Mouse (Mus musculus): ENCODE measurements around the gene Prepl. TPM values are rescaled to one million over a fixed set of nuclear protein-coding genes. Genes with fewer than 3 reads are reported as not detected.

Prepl gene
- polyA plus RNA-seq, 1 experiment, result not detected

- 97% methylated on average over 3 of the region's 3 CpGs for WGBS
- H3K4me3 ChIP-seq (ENCODE audit: insufficient read depth, low read depth, low read length), result no peak overlapping the region
- no peak overlapping the region for H3K27ac ChIP-seq (ENCODE audit: insufficient read depth, low read depth, low read length)
- no peaks in the 10 kb centered on the region for H3K4me1 ChIP-seq (ENCODE audit: control insufficient read depth, insufficient read depth, low read length)
- no peak for TF ChIP-seq CTCF (IDR thresholded peaks at IDR 0.05; ENCODE audit: insufficient read depth, low read depth, low read length)
- no peak for TF ChIP-seq POLR2A (IDR thresholded peaks at IDR 0.05; ENCODE audit: insufficient read depth, low read depth, low read length)
Observed at GRCm38 (mm10) chr17:85096396-85096795, 6.4 kb upstream of the Prepl start.

GRCm38 (mm10) chr17:85091762-85092161, 1.7 kb upstream of the Prepl start:
- H3K4me3 ChIP-seq (ENCODE audit: insufficient read depth, low read depth, low read length), result no peak overlapping the region
- peaks cover 10% of the 10 kb centered on the region for H3K4me1 ChIP-seq (ENCODE audit: control insufficient read depth, insufficient read depth, low read length)
- WGBS, result 93% methylated on average over 6 of the region's 6 CpGs
- TF ChIP-seq CTCF (IDR thresholded peaks at IDR 0.05; ENCODE audit: insufficient read depth, low read depth, low read length) (no peak), POLR2A (IDR thresholded peaks at IDR 0.05; ENCODE audit: insufficient read depth, low read depth, low read length) (no peak)
- no peak overlapping the region for H3K27ac ChIP-seq (ENCODE audit: insufficient read depth, low read depth, low read length)

GRCm38 (mm10) chr17:85089621-85090020, 420 bp downstream of the Prepl start:
- Histone ChIP-seq H3K4me3 (ENCODE audit: insufficient read depth, low read depth, low read length) (peak overlapping the region; percentile 88), H3K27ac (ENCODE audit: insufficient read depth, low read depth, low read length) (peak overlapping the region; percentile 95), H3K4me1 (ENCODE audit: control insufficient read depth, insufficient read depth, low read length) (peaks cover 10% of the 10 kb centered on the region)
- under 1% methylated on average over 16 of the region's 16 CpGs for WGBS
- TF ChIP-seq CTCF (IDR thresholded peaks at IDR 0.05; ENCODE audit: insufficient read depth, low read depth, low read length) (no peak), POLR2A (IDR thresholded peaks at IDR 0.05; ENCODE audit: insufficient read depth, low read depth, low read length) (no peak)

GRCm38 (mm10) chr17:85089011-85089410, 1.0 kb downstream of the Prepl start:
- WGBS, result 38% methylated on average over 6 of the region's 6 CpGs
- Histone ChIP-seq H3K4me3 (ENCODE audit: insufficient read depth, low read depth, low read length) (peak overlapping the region; percentile 17; the same call in 1 of the 2 replicates), H3K4me1 (ENCODE audit: control insufficient read depth, insufficient read depth, low read length) (peaks cover 10% of the 10 kb centered on the region), H3K27ac (ENCODE audit: insufficient read depth, low read depth, low read length) (no peak overlapping the region)
- no peak for TF ChIP-seq POLR2A (IDR thresholded peaks at IDR 0.05; ENCODE audit: insufficient read depth, low read depth, low read length)
- no peak for TF ChIP-seq CTCF (IDR thresholded peaks at IDR 0.05; ENCODE audit: insufficient read depth, low read depth, low read length)

GRCm38 (mm10) chr17:85088401-85088800, 1.6 kb downstream of the Prepl start:
- TF ChIP-seq POLR2A (IDR thresholded peaks at IDR 0.05; ENCODE audit: insufficient read depth, low read depth, low read length) (no peak), CTCF (IDR thresholded peaks at IDR 0.05; ENCODE audit: insufficient read depth, low read depth, low read length) (no peak)
- H3K4me3 ChIP-seq (ENCODE audit: insufficient read depth, low read depth, low read length), result no peak overlapping the region
- 69% methylated on average over 11 of the region's 11 CpGs for WGBS

GRCm38 (mm10) chr17:85087591-85087990, 2.5 kb downstream of the Prepl start:
- H3K4me3 ChIP-seq (ENCODE audit: insufficient read depth, low read depth, low read length), result no peak overlapping the region
- 90% methylated on average over 5 of the region's 5 CpGs for WGBS
- peaks cover 10% of the 10 kb centered on the region for H3K4me1 ChIP-seq (ENCODE audit: control insufficient read depth, insufficient read depth, low read length)
- H3K27ac ChIP-seq (ENCODE audit: insufficient read depth, low read depth, low read length), result no peak overlapping the region
- no peak for TF ChIP-seq CTCF (IDR thresholded peaks at IDR 0.05; ENCODE audit: insufficient read depth, low read depth, low read length)
- TF ChIP-seq POLR2A (IDR thresholded peaks at IDR 0.05; ENCODE audit: insufficient read depth, low read depth, low read length), result no peak

More at GRCm38 (mm10) chr17:85088401-85088800, 1.6 kb downstream of the Prepl start:
- Histone ChIP-seq H3K27ac (ENCODE audit: insufficient read depth, low read depth, low read length) (no peak overlapping the region), H3K4me1 (ENCODE audit: control insufficient read depth, insufficient read depth, low read length) (peaks cover 10% of the 10 kb centered on the region)

GRCm38 (mm10) chr17:85086501-85086900, 3.5 kb downstream of the Prepl start:
- H3K4me1 ChIP-seq (ENCODE audit: control insufficient read depth, insufficient read depth, low read length), result peaks cover 10% of the 10 kb centered on the region
- no peak overlapping the region for H3K27ac ChIP-seq (ENCODE audit: insufficient read depth, low read depth, low read length)
- H3K4me3 ChIP-seq (ENCODE audit: insufficient read depth, low read depth, low read length), result no peak overlapping the region
- 44% methylated on average over 1 of the region's 1 CpGs for WGBS
- no peak for TF ChIP-seq CTCF (IDR thresholded peaks at IDR 0.05; ENCODE audit: insufficient read depth, low read depth, low read length)
- TF ChIP-seq POLR2A (IDR thresholded peaks at IDR 0.05; ENCODE audit: insufficient read depth, low read depth, low read length), result no peak

- WGBS, result 95% methylated on average over 2 of the region's 2 CpGs
- Histone ChIP-seq H3K4me3 (ENCODE audit: insufficient read depth, low read depth, low read length) (no peak overlapping the region), H3K4me1 (ENCODE audit: control insufficient read depth, insufficient read depth, low read length) (peaks cover 10% of the 10 kb centered on the region), H3K27ac (ENCODE audit: insufficient read depth, low read depth, low read length) (no peak overlapping the region)
- no peak for TF ChIP-seq CTCF (IDR thresholded peaks at IDR 0.05; ENCODE audit: insufficient read depth, low read depth, low read length)
- no peak for TF ChIP-seq POLR2A (IDR thresholded peaks at IDR 0.05; ENCODE audit: insufficient read depth, low read depth, low read length)
Observed at GRCm38 (mm10) chr17:85085335-85085734, 4.7 kb downstream of the Prepl start.

GRCm38 (mm10) chr17:85080781-85081180, 9.3 kb downstream of the Prepl start:
- Histone ChIP-seq H3K27ac (ENCODE audit: insufficient read depth, low read depth, low read length) (no peak overlapping the region), H3K4me1 (ENCODE audit: control insufficient read depth, insufficient read depth, low read length) (no peaks in the 10 kb centered on the region), H3K4me3 (ENCODE audit: insufficient read depth, low read depth, low read length) (no peak overlapping the region)
- no peak for TF ChIP-seq CTCF (IDR thresholded peaks at IDR 0.05; ENCODE audit: insufficient read depth, low read depth, low read length)
- no peak for TF ChIP-seq POLR2A (IDR thresholded peaks at IDR 0.05; ENCODE audit: insufficient read depth, low read depth, low read length)
- WGBS, result 94% methylated on average over 11 of the region's 11 CpGs

GRCm38 (mm10) chr17:85079276-85079675, 10.8 kb downstream of the Prepl start:
- 66% methylated on average over 3 of the region's 3 CpGs for WGBS
- TF ChIP-seq CTCF (IDR thresholded peaks at IDR 0.05; ENCODE audit: insufficient read depth, low read depth, low read length) (no peak), POLR2A (IDR thresholded peaks at IDR 0.05; ENCODE audit: insufficient read depth, low read depth, low read length) (no peak)
- no peak overlapping the region for H3K27ac ChIP-seq (ENCODE audit: insufficient read depth, low read depth, low read length)

More at GRCm38 (mm10) chr17:85079276-85079675, 10.8 kb downstream of the Prepl start:
- no peak overlapping the region for H3K4me3 ChIP-seq (ENCODE audit: insufficient read depth, low read depth, low read length)
- peaks cover 5% of the 10 kb centered on the region; the same call in 1 of the 2 replicates for H3K4me1 ChIP-seq (ENCODE audit: control insufficient read depth, insufficient read depth, low read length)

Measured in olfactory bulb, adult 2 months (tissue).